Mouse (Mus musculus): ENCODE measurements around the gene Krt36.

- no peak for TF ChIP-seq EP300 (optimal IDR thresholded peaks at IDR 0.05)
- TF ChIP-seq CTCF (IDR thresholded peaks at IDR 0.05; ENCODE audit: low read depth) = 0 out of 2 replicates have a peak, but pooled peaks have one; percentile 12
Measured at GRCm38 (mm10) chr11:100102693-100103429, 2.6 kb downstream of the Krt36 start.

Data from stomach, postnatal 0 days (tissue).